Mouse (Mus musculus) megakaryocyte-erythroid progenitor cell, adult 5-6 weeks (primary cell): Measurements from ENCODE around the gene Cntrob. TPM values are rescaled to one million over a fixed set of nuclear protein-coding genes. Genes with fewer than 3 reads are reported as not detected.

Experiments
- ATAC-seq: replicated peaks from 2 replicates; pipeline ENCODE4 v1.8.0; 2016; ENCODE audit warnings: mild to moderate bottlenecking, inconsistent platforms; ENCODE audit not compliant: severe bottlenecking, poor library complexity, low FRiP score, low TSS enrichment
- total RNA-seq, 2 experiments: library from RNA; stranded (forward) in 1 of 2; stranded (reverse) in 1 of 2; fragments of 200-1000, 215-1000 nt in 1 of 2; fragments of >200 nt in 1 of 2; fragmentation: Nextera tagmentation in 1 of 2; gene quantifications; 2 replicates each; pipeline ENCODE4 v1.2.3; 2014 to 2017

Gene Cntrob
- total RNA-seq, 2 experiments from 2014 or later, result 19.7 to 56.6 TPM

- no peak for ATAC-seq
These were observed 68.8 kb downstream of the Cntrob start for GRCm38 (mm10) chr11:69254808-69255207.

DNA sequence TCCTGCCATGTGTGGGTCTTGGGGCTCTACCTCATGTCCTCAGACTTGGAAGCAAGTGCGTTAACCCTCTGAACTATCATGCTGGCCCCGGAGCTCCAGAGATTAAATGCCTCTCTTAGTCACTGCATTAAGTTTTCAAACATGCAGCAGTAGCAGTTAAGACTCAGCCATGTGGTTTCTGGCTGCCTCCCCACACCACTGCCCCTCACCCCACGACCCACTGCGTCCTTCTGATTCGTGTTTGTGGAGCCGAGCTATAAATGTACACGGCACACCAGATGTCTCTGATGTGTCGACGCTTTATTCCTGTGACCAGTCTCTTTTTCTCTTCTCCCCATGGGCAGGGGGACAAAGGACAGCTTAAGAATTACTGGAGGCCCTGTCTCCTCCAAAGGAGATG, 70.4 kb downstream of the Cntrob start:
- no peak for ATAC-seq

GRCm38 (mm10) chr11:69251953-69252352, 71.6 kb downstream of the Cntrob start:
- ATAC-seq, result no peak

DNA sequence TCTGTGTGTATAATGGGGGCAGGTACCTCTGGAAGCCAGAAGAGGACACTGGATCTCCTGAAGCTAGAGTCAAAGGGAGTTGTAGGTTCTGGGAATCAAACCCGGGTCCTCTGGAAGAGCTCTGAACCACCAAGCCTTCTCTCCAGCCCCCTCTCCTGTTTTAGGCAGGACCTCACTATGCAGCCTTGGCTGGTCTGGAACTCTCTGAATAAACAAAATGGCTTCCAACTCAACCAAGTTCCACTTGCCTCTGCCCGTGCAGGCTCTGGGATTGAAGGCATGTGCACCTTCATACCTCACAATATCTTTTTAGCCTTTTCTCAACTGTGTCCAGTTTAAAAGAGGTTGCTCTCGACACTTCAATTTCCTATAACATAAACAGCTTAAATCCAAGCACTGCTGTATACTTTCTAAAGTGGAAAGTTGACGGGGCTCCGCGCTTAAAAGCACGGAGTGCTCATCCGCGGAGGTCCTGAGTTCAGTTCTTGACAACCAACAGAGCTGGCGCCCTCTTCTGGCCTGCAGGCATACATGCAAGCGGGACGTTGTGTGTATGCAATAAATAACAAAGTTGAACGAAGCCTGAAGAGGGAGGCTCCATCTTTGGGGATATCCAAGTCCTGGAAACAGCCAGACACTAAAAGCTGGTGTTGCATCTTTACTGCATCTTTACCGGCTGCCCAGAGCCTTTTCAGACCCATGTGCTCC, 72.3 kb downstream of the Cntrob start:
- ATAC-seq, result no peak

DNA sequence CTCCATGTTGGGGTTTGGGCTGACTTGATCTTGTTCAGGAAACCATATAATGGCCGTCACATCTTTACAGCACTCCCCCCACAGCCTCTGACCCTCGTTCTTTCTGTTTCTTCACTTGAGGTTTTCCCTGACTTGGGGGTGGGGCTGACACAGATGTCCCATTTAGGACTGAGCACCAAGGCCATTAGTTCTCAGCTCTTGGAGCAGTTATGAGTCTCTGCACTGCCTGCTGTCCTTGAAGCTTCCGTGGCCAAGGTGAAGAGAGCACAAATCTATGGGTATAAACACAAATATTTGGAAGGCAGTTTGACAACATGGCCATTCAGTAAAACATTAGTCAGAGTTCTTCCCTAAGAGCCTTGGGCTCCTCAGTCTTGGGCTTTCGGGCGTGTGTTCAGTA, 73.5 kb downstream of the Cntrob start:
- no peak for ATAC-seq

Other genes with a start within 250 kb of the Cntrob start
- 46.7 and 60.3 TPM in 2 replicates for gene Vamp2, start 235.3 kb downstream of the Cntrob start, total RNA-seq (2014; fragmentation: Nextera tagmentation)
- gene Vamp2, start 235.3 kb downstream of the Cntrob start, total RNA-seq (2017), result 7.5 and 15.7 TPM in 2 replicates
- 11.3 and 17.6 TPM in 2 replicates for gene Per1, start 228.6 kb downstream of the Cntrob start, total RNA-seq (2014; fragmentation: Nextera tagmentation)
- gene Per1, start 228.6 kb downstream of the Cntrob start, total RNA-seq (2017), result 4.7 and 12.5 TPM in 2 replicates
- not detected in 2 replicates for gene Hes7, start 203.4 kb downstream of the Cntrob start, total RNA-seq (2014; fragmentation: Nextera tagmentation)
- not detected in 2 replicates for gene Hes7, start 203.4 kb downstream of the Cntrob start, total RNA-seq (2017)
- gene 9130213A22Rik, start 201.2 kb downstream of the Cntrob start, total RNA-seq (2014; fragmentation: Nextera tagmentation), result not detected in 2 replicates
- gene 9130213A22Rik, start 201.2 kb downstream of the Cntrob start, total RNA-seq (2017), result not detected in 2 replicates
- not detected in 2 replicates for gene Aloxe3, start 197.9 kb downstream of the Cntrob start, total RNA-seq (2014; fragmentation: Nextera tagmentation)
- not detected in 2 replicates for gene Aloxe3, start 197.9 kb downstream of the Cntrob start, total RNA-seq (2017)
- gene Alox12b, start 166.8 kb downstream of the Cntrob start, total RNA-seq (2014; fragmentation: Nextera tagmentation), result not detected in 2 replicates
- not detected in 2 replicates for gene Alox12b, start 166.8 kb downstream of the Cntrob start, total RNA-seq (2017)
- not detected in 2 replicates for gene Alox8, start 125.9 kb downstream of the Cntrob start, total RNA-seq (2014; fragmentation: Nextera tagmentation)
- not detected in 2 replicates for gene Alox8, start 125.9 kb downstream of the Cntrob start, total RNA-seq (2017)
- not detected in 2 replicates for gene Gucy2e, start 86.7 kb downstream of the Cntrob start, total RNA-seq (2014; fragmentation: Nextera tagmentation)
- not detected in 2 replicates for gene Gucy2e, start 86.7 kb downstream of the Cntrob start, total RNA-seq (2017)
- 77.9 and 81.4 TPM in 2 replicates for gene Trappc1, start 205 bp upstream of the Cntrob start, total RNA-seq (2014; fragmentation: Nextera tagmentation)
- gene Trappc1, start 205 bp upstream of the Cntrob start, total RNA-seq (2017), result 82.4 and 97.4 TPM in 2 replicates
- not detected in 2 replicates for gene Kcnab3, start 2.5 kb upstream of the Cntrob start, total RNA-seq (2014; fragmentation: Nextera tagmentation)
- gene Kcnab3, start 2.5 kb upstream of the Cntrob start, total RNA-seq (2017), result 0.38 TPM in 1 of 2 replicates, not detected in the other
- 1.9 and 2.8 TPM in 2 replicates for gene Rnf227, start 16.7 kb upstream of the Cntrob start, total RNA-seq (2014; fragmentation: Nextera tagmentation)
- 3.3 and 5.6 TPM in 2 replicates for gene Rnf227, start 16.7 kb upstream of the Cntrob start, total RNA-seq (2017)
- gene Chd3, start 45.6 kb upstream of the Cntrob start, total RNA-seq (2014; fragmentation: Nextera tagmentation), result 45.7 and 57.3 TPM in 2 replicates
- 21.0 and 49.2 TPM in 2 replicates for gene Chd3, start 45.6 kb upstream of the Cntrob start, total RNA-seq (2017)
- 161 and 169 TPM in 2 replicates for gene Naa38, start 71.7 kb upstream of the Cntrob start, total RNA-seq (2014; fragmentation: Nextera tagmentation)
- gene Naa38, start 71.7 kb upstream of the Cntrob start, total RNA-seq (2017), result 156 and 170 TPM in 2 replicates
- 16.2 and 20.9 TPM in 2 replicates for gene Cyb5d1, start 71.9 kb upstream of the Cntrob start, total RNA-seq (2014; fragmentation: Nextera tagmentation)
- gene Cyb5d1, start 71.9 kb upstream of the Cntrob start, total RNA-seq (2017), result 36.7 and 41.7 TPM in 2 replicates
- gene Tmem88, start 74.5 kb upstream of the Cntrob start, total RNA-seq (2014; fragmentation: Nextera tagmentation), result 0.37 TPM in 1 of 2 replicates, not detected in the other
- not detected in 2 replicates for gene Tmem88, start 74.5 kb upstream of the Cntrob start, total RNA-seq (2017)
- gene Kdm6b, start 89.9 kb upstream of the Cntrob start, total RNA-seq (2014; fragmentation: Nextera tagmentation), result 19.3 and 22.1 TPM in 2 replicates
- 1.6 and 2.7 TPM in 2 replicates for gene Kdm6b, start 89.9 kb upstream of the Cntrob start, total RNA-seq (2017)
- not detected in 2 replicates for gene Dnah2, start 225.3 kb upstream of the Cntrob start, total RNA-seq (2014; fragmentation: Nextera tagmentation)
- gene Dnah2, start 225.3 kb upstream of the Cntrob start, total RNA-seq (2017), result not detected in 2 replicates
- 1.3 and 3.0 TPM in 2 replicates for gene Efnb3, start 236.4 kb upstream of the Cntrob start, total RNA-seq (2014; fragmentation: Nextera tagmentation)
- gene Efnb3, start 236.4 kb upstream of the Cntrob start, total RNA-seq (2017), result 0.50 and 0.52 TPM in 2 replicates